Mouse (Mus musculus) spleen, adult 12 weeks (tissue): ENCODE data around the gene Ankfn1.

Experiments used
- DNase-seq: peaks from one replicate; pipeline ENCODE4 v3.0.0; 2022; ENCODE audit warnings: low spot score

Gene Ankfn1

DNA sequence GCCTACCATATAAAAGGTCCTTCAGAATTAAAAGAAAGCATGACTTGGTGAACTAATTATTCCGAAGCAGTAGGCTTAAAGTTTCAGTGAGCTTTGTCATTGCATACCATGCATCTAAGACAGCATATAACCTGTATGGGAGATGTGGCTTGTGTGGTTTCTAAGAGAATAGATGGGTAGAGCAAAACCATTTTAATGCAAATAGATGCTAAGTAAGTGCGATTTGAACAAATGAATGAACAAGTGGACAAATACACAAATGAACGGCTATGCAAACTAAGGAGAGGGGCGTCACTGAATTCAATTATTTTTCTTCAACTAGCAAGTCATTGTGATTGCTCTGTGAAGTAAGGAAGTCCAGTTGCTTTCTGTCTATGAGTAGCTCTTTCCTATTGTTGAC, 198.3 kb downstream of the Ankfn1 start:
- DNase-seq: no peak

DNA sequence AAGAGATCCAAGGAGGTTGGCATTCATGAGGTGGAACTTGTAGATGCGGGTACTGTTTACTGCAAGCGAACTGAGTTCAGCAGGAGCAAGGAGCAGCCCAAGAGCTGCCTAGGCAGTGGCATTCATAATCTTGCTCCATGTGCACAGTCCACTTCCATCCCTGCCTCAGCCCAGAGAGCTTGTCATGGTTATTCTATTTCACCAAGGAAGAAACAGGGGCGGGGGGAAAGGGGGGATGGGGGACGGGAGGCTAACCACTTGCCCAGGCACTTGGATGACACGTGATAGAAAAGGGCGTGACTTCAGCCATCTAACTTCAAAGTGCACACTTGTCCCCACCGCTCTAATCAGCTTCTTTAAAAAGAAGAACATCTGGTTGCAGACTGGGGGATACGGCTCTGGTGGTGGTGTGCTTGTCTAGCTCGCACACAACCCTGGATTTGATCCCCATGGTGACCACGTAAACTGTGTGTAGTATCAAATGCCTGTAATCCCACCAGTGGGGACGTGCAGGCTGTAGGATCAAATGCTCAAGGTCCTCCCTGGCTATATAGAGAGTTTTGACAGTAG, 203.1 kb downstream of the Ankfn1 start:
- no peak for DNase-seq

DNA sequence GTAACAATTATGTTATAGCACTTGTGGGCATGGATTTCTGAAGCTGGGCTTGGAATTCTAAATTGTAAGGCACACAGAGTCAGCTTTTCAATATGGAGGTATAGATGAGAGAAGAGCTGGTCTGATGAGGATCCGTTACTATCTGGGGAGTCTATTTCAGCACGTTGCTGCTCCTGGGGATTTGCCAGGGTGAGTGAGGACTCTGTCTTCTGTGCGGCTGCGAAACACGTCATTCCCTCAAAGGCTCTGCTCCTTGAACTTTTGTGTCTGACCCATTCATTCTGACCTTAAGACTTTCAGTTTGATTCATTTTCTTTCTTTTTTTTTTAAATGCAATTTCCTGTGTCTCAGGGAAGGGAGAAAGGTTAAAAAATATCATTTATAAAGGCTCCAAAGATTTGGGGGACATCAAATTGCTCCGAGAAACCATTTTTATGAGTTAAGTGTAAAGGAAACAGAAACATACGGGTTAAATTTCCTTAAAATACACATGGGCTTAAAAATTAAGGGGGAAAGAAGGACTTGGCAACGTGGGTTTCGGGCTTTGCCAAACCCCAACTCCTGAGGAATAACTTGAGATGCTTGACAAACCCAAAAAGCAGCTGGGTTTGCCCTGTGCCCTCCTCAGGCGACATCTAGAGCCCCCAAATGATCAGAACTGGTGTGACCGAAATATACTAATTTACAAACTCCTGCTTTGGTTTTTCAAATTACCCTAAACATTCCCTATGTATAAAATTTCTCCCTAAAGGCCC, 207.9 kb downstream of the Ankfn1 start:
- no peak for DNase-seq

DNA sequence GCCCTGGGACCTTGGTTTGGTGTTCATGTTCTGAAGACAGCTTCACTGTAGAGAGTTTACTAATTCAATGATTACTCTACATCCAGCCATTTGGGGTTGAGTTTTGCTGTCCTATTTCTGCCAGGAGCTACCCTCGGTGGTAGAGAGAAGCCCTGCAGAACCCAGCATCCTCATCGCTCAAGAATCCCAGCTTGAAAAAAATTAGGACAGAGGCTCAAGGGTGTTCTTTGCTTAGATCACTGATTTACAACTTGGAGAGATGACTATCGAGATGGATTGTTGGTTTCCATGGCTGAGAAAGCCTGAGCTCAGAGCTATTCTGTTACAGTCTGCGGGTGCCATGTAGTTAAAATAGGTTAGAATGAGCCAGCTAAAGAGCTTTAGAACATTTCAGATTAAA, 209.2 kb downstream of the Ankfn1 start:
- no peak for DNase-seq

DNA sequence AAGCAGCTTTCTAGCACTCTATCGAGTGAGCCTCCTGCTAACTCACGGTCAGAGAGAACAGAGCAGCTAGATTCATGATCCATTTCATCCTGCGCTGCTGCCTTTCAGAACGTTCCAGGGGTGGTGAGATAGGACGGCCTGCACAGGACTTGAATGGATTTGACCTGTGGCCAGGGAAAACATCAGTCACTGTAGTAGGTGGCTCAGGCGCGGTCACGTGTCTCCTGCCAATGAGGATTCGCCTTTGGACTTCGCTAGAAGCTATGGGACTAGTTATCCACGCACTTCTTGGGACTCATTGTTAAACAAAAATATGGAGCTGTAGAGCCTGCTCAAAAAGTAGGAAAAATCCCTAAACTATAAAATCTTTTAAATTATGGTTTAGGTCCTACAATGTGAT, 226.0 kb downstream of the Ankfn1 start:
- no peak for DNase-seq

DNA sequence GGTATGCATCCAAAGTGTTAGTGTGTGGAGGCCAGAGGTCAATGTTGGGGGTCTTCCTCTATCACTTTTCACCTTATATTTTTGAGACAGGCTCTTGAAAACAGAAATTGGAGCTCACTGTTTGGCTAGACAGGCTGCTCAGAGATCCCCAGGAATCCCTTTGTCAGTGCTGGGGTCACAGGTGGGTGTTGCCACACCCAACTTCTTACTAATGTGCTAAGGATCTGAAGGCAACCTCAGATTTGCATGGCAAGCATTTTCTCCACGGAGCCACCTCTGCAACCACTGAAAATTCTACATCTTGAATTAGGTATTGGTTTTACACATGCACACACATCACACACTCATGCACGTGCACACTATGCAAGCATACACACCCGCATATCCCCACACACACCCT, 226.5 kb downstream of the Ankfn1 start:
- no peak for DNase-seq

DNA sequence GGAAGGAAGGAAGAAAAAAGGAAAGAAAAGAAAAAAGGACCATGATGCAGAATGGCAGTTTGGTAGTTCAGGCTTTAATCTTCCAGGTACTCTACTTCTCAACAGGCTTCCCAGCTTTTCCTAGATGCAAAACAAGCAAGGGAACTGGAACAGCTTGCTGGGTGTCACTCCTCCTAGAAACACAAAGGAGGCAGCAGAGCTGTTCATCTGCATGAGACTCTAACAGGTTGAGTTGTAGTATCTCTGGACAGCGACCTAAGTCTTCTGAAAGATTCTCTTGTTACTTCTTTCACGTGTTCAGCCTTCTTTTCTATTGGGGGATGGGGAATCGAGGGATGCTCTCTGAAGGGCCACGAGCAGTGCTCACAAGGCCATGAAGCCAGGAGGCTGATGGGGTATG, 228.7 kb downstream of the Ankfn1 start:
- no peak for DNase-seq

DNA sequence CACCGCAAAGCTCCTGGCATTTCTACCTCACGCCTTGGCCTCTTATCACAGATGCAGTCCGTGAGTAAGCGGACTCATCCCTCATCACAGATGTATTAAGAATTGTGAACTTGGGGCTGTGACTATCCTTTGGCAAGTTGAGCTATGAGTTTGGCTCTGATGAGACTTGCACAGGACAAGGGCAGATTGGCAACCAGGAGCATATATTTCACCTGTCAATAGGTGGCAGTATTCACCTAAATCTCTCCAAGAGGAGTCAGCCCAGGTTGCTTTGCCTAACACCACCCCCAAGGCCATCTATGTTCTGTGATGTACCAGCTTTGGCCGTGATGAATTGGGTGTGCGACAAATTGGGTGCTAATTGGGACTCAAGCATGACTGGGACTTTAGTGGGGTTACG, 231.3 kb downstream of the Ankfn1 start:
- DNase-seq: no peak

DNA sequence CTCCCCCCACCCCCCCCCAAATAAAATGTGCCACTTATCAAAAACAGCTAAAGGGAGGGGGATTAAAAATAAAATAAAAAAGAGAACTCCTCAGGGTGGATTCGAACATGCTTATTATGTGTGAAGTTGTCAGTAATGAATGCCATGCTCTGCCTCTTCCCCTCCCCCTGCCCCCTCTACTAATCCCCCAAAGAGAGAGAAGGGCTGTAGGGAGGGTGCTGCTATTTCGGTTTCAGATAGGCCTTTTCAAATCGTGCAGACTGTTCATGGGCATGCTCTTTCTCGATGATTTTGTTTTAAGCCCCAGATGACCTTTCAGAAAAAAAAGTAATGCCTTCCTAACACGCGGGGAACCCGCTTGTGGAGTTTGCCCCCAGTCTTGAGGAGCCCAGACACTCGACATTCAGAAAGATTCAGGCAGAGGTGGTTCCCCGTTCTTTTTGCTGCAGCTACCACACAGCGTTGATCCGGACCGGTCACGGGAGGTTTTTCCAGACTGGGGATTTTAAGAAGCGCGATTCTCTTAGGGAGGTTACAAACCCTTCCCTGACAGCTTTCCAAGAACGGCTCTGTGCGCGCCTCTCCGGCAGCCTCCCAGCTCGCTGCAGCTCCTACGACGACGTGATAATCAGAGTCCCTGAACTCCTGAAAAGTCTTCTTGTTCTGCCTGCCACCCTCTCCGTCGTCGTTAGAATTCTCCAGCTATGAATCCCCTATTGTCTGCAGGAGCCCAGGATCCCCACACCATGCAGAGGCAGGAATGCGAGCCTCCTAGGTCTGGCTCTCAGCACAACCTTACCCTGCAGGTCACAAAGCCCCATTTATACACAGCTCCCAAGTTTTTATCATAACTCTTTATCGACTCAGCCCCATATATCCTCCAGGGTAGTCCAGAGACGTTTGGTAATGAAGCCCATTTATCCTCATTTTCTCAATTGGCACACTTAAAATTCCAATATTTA, 232.3 kb downstream of the Ankfn1 start:
- no peak for DNase-seq

DNA sequence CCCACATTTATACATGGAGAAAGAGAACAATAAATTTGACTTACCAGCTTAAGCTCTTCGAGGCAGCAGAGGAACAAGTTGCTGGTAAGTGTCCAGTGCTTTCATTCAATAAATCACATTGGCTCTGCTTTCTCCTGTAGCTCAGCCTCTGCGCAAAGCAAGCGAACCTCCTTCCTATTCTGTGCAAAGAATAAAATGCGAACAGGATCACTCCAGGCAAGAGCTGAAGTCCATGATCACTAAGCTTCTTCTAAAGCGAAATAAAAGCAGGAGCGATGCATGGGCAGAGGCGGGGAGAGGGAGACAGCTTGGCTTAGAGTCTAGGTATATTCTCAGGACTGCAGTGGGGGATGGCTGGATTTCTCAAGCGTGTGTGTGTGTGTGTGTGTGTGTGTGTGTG, 239.1 kb downstream of the Ankfn1 start:
- DNase-seq: no peak

DNA sequence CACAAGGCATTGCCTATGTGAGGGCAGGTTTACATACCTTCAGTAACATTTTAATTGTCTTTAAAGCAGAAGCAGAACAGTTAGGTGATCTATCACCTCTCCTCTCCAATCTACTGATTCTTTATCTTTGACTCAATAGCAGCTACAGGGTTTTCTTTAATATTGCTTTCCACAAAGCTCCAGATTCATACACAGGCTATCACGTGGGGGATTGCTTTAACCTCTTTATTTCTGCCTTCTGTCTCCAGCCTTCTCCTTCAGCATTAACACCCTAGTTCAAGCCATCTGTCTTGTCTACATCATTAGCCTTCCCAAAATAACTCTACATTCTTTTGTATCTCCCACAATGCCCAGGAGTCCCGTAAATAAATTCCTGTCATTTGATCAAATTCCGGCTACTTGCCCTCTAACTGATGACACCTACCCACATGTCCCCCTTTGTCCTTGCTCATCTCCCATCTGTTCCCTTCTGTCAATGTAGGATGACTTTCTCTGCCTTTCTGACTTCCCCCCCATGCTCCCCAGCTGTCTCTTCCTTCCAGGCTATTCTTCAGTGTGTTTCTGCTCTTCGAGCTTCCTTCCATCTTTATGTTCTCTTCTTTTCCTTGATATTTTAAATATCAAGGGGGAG, 249.5 kb downstream of the Ankfn1 start:
- DNase-seq: no peak

DNA sequence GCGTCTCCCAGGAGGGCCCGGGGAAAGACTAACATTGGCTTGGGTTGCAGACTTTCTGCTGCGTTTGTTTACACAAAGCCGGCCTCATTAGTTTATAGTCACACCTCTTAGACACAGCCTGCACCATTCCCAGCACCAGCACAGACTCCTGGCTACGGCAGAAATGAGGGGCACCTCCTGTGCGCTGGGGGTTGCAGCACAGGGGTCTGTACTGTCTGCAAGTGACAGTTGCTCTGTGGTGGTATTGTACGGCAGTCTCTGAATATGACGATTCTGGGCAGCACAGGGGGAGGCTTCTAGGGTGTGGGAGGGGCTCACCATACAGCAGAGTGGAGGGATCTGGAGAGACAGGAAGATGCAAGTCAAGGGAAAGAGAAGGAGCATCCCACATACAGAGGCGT, 262.0 kb downstream of the Ankfn1 start:
- DNase-seq: no peak

DNA sequence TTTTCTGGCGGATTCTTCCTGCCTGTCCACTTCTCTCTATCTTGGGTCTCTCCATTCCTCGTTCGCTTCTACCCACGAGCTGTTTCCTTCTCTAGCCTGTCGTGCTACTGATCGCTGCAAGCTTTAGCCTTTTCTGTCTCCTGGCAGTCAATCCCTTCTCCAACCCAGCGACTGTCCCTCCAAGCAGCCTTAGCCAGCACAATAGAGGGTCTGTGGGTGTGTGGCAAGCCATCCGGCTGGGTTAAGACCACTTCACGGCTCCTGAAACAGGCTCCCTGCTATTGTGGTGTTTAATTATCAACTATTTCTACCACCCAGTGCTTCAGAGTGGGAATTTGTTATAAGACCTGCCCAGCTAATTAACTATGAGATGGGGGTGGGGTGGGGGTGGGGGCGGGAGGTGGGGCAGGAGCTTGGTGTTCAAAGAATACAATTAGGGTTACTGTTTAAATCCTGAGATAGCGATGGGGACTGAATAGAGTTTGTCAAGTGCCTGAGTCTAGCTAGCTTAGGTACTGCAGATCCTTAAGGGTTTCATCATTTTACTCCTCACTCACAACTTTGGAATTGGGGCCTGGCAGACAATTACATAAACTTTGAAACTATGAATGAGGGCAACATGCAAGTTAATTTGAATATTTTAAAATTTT, 268.7 kb downstream of the Ankfn1 start:
- DNase-seq: no peak

DNA sequence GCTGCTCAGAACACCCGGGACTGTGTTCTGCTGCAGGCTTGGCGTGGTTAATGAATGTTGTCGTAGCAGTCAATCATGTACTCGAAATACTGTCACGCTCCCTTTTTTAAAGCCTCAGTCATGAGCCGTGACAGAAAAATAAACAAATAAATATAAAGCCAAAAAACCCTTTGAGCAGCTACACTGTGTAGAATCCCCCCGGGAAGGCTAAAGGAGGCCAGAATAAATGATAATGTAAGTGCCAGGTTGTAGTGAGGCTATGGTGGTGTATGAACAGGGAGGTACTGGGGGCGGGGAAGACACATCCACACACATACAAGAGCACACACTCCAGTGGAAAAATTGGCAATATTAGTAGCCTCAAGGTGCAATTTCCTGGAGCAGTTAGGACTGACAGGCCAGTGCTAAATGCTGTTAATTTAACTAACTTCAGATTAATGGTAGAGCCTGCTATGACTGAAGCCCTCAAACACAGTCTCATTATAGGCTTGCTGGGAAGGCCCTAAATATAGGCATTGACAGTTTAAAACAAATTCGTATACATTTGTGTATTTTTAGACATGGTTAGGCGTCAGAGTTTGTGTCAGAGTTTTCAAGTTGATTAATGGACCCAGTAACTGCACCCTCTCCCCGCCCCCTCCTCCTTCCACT, 270.7 kb downstream of the Ankfn1 start:
- DNase-seq: no peak

DNA sequence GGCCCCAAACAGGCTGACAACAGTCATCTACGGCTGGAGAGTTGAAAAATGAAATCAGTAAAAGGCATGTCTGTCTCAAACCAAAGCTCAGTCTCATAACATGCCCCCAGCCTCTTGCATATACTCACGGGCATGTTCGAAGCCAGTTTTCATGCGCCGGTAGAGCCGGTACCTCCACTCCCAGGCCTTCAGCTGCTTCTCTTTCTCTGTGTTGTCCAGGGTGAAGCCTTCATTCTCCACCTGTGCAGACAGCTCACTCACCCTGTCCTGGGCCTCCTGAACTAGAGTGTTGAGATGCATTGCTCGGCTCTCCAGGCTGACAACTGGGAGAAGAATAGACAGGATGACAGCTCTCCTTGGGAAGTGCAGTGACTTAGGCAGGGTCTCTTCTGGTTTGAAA, 272.4 kb downstream of the Ankfn1 start:
- no peak for DNase-seq

DNA sequence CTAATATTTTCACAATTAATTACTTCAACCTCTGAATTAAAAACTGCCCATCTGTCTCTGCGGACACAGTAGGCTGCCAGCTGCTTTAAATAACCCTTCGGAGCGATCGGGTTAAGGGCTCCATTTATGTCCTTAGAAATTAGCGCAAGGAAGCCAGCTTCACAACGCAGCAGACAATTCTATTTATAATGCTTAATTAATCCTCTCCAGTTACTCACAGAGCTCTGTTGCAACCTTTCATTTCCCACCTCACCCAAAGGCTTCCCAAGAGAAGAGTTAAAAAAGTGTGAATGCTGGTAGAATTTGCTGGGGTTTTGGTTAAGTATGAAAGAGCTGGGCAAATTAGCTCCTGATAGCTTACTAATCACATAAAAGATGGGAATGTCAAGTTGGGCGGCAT, 275.7 kb downstream of the Ankfn1 start:
- DNase-seq: no peak

DNA sequence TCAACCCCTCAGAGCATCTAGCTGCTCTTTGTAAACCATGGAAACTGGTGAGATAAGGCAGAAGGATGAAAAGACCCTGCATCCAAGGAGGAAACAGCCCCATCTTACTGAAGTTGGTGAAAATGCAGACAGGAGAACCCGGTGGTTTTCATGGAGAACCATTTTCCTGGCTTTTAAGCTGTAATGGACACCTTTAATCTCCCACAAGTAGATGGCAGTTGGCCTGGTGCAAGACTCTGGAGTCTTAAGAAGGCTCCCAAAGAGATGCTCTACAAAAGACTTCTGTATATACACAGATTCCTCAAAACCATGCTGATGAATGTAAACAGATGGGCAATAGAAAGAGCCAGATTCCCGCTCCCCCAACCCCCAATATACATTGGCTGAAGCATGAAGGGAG, 276.5 kb downstream of the Ankfn1 start:
- no peak for DNase-seq

DNA sequence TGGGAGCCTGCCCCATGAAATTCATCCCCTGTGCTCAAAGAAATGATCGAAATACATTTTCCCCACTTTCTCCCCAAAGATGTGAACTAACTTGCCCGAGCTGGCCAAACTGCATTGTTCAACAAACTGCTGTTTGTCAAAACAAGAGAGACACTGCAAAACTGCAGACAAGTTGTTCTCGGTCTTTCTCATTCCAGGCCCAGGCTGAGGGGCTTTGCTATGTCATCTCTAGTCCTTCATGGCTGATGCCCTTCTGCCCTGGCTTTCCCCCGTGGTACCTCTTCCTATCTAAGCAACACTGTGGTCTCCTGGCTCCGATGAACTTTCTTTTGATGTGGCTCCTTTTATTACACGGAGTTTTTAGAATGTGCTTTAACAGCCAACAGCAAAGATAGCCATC, 296.4 kb downstream of the Ankfn1 start:
- no peak for DNase-seq

DNA sequence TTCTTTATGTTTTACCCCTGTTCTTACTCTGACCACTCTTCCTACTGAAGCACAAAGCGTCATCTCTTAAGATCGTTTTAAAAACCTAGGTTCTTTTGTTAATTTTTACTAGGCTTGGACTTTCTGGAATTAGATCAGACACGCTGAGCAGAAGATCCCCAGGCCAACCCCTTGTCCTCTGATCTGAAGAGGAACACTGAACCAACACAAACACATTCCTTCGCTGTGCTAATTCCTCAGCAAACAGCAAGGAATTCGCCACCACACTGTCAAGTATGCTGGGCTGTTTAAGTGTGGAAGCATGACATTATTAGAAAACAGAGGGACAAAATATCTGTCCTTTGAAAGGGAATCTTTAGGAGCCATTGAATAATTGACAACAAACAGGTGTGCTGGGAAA, 300.5 kb downstream of the Ankfn1 start:
- DNase-seq: no peak

DNA sequence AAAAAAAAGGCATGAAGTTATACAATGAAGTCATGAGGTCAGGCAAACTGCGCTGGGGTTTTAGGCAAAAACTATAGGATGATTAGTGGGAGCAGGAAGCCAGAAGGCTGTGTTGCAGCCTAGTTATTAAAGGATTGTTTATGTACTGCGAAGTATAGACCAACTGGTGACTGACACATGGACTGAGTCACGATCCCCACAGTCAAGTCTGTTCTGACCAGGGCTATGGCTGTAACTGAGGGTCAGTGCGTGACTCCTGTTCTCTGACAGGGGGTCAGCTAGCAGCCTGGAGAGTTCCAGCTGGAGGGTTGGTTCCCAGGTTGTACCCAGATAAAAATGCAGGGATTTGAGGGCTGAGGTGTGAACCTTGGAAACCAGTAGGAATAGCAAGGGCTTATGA, 301.4 kb downstream of the Ankfn1 start:
- DNase-seq: no peak

DNA sequence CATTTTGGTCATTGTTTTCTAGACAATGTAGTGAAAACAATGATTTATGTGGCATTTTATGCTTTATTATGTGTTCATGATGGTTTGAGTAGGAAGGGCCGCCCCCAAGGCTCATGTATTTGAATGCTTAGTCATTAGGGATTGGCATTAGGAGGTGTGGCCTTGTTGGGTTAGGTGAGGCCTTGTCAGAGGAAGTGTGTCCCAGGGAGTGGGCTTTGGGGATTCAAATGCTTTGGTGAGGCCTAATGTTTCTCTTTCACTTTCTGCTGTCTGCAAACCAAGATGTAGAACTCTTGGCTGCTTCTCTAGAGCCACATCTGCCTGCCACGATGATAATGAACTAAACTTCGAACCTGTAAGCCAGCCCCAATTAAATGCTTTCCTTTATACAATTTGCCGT, 304.6 kb downstream of the Ankfn1 start:
- no peak for DNase-seq

DNA sequence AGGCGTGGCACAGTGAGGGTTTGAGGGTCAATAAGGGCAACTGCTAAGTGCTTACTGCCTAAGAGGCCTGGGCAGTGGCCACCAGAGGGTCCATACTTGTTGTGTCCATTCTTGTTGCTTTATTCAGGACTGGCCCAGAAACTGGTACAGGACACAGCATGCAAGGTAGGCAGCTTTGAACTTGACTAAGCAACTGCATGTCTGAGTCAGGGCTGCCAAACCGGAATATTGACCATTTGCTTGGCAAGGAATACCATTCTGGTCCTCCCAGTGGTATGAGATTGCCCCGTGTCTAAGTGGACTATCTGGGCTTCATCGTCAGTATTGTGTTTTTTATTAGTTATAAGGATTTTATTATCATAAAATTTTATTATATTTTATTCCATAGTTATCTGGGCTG, 312.1 kb downstream of the Ankfn1 start:
- DNase-seq: no peak
